Mouse (Mus musculus) R1 (cell line): ENCODE measurements around the gene Insrr.

Experiments
- DNase-seq: peaks from one replicate; pipeline ENCODE4 v3.0.0-alpha.2; 2018; ENCODE audit warnings: low read depth, low spot score

Gene Insrr

DNA sequence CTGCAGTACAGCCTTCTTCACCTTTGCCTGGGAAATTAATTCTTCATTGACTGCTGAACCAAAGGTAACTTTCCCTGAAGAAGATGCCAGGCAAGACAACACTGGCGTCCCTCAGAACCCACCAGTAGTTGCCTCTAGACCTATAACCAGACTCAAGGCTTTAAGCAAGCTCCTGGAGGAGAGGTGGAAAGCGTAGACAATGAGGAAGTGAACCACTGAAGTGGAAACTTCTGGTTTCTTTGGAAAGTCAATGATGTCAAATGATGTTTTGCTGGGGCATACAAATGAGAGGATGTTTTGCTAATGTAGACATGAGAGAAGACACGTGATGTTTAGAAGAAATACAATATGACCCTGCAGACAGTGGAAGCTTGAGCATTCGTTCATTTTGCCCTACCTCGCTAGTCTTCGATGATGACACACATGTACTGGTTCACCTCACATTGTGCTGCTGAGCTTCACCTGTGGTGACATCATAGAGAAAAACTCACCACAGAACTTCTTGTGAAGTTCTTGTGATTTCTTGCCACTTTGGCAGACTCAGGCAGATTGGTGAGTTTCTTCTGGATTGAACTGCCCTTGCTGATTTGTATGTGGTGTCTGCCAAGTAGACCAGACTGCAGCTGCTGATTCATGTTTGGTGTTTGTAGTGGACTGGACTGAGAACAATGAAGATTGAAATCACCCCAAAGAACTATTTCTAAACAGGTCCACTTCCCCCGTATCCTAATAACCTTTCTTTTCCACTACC lies 35.5 kb downstream of the Insrr start:
- no peak for DNase-seq

GRCm38 (mm10) chr3:87833482-87833881 lies 36.7 kb downstream of the Insrr start:
- DNase-seq = peak; percentile 51

- DNase-seq = peak; percentile 84
Measured at GRCm38 (mm10) chr3:87838622-87839021, 41.9 kb downstream of the Insrr start.

- no peak for DNase-seq
Measured at GRCm38 (mm10) chr3:87840858-87841257, 44.1 kb downstream of the Insrr start.

- no peak for DNase-seq
Measured at GRCm38 (mm10) chr3:87844981-87845380, 48.2 kb downstream of the Insrr start.

- no peak for DNase-seq
Measured at GRCm38 (mm10) chr3:87846186-87846585, 49.4 kb downstream of the Insrr start.

- no peak for DNase-seq
Measured at GRCm38 (mm10) chr3:87846650-87847110, 49.9 kb downstream of the Insrr start, which contains the start of gene Sh2d2a. Gene Sh2d2a, plus strand, starts transcription at chr3:87846755.

DNA sequence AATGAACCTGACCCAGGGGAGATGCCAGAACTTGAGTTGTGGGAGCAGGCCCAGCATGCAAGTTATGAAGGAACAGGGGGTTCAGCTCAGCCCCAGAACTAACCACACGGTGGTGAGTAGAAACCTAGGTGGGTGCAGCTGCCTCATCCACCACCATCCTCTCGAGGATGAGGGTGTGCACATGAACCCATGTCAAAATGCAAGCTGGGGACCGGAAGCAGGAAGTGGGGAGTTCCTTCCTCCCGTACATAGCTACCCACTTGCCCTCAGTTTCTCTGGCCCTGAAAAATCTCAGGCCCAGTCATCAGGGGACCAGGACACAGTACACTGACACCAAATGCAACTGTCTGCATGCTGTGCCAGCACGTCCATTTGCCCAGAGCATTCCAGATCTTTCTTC lies 50.9 kb downstream of the Insrr start:
- no peak for DNase-seq

- DNase-seq = no peak
Measured at GRCm38 (mm10) chr3:87849117-87849516, 52.4 kb downstream of the Insrr start.

DNA sequence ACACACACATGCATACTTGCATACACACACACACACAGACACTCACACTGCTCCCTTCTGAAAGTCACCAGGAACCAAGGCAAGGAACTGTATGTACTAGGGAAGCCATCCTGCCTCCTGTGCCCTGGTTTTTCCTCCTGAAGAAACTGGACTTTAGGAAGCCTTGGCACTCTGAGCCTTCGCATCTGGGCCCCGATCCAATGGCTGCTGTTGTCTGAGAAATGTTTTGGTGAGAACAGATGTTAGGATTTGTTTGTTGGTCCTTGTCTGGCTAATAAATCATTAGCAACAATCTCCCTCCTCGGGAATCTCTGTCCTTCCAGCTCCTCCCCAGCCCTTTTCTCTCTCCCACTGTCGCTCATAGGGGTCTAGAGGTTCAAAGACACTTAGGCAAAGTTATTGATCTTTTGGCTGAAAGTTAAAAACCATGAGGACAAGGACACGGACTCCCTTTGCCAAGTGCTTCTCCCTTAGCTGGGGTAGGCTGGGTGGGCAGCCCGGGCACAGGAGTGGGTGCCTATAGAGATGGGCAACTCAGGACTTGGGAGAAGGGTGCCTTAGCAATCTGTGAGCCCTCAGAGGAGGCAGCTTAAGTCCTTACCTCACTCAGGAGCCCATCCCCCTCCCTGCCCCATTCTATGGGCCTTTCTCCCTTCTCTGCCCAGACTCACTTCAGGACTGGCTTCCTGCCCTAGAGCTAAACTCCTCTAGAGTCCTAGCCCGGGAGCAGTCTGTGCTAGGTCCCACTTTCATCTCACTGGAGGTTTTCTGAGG lies 58.2 kb downstream of the Insrr start:
- DNase-seq = no peak

DNA sequence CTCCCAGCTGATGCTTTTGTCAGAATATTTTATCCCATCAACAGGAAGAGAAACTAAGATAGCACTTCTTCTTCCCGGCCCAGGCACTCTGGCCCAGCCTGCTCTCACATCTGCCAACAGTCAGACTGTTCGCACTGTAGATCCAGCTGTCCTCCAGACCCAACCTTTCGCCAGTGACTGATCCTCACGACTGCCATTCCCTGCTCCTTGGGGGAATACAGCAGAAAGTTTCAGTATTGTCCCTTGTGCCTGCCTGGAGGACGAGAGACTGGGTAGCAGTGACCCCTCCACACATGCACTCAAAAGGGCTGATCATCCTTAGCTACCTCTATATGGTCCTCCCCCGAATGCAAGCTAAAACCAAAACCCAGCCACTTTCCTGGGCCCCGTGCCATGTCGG lies 59.2 kb downstream of the Insrr start:
- no peak for DNase-seq

DNA sequence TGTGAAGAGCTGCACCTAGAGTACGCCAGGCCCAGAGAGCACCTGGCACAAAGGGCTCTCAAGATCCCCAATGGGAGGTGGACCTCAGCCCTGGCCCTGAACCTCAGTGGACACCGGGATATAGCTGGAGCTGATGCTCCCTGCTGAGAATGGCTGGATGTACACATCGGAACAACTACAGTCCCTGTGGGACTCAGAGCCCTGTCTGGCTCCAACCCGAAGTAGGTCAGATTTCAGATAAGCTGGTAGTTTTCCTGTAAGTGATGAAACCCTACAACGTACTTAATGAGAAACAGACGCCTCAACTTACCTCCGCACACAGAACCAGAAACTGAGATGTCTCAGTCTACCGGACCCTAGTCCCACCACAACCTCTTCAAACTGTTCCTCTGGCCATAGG lies 60.9 kb downstream of the Insrr start:
- no peak for DNase-seq

DNA sequence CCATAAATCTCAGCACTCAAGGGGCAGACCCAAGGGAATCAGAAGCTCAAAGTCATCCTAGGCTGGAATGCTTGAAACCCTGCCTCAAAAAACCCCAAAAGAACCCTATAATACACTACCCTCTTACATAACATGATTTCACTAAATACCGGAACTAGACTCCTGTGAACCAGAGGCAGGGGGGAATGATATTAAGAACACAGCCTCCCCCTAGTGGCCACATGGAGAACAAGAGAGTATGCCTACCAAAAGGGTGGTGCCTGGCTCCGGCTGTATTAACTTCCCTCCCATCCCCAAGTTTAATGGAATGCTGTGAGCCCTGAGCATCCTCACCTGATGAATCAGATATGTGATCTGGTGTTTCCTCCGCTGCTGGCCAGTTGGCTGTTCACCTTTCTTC lies 63.1 kb downstream of the Insrr start:
- peak; percentile 86 for DNase-seq

- peak; percentile 98 for DNase-seq
Measured at GRCm38 (mm10) chr3:87864111-87864510, 67.4 kb downstream of the Insrr start.
